ENCODE assay signal across 7 mouse cellular contexts in the genomic region with DNA sequence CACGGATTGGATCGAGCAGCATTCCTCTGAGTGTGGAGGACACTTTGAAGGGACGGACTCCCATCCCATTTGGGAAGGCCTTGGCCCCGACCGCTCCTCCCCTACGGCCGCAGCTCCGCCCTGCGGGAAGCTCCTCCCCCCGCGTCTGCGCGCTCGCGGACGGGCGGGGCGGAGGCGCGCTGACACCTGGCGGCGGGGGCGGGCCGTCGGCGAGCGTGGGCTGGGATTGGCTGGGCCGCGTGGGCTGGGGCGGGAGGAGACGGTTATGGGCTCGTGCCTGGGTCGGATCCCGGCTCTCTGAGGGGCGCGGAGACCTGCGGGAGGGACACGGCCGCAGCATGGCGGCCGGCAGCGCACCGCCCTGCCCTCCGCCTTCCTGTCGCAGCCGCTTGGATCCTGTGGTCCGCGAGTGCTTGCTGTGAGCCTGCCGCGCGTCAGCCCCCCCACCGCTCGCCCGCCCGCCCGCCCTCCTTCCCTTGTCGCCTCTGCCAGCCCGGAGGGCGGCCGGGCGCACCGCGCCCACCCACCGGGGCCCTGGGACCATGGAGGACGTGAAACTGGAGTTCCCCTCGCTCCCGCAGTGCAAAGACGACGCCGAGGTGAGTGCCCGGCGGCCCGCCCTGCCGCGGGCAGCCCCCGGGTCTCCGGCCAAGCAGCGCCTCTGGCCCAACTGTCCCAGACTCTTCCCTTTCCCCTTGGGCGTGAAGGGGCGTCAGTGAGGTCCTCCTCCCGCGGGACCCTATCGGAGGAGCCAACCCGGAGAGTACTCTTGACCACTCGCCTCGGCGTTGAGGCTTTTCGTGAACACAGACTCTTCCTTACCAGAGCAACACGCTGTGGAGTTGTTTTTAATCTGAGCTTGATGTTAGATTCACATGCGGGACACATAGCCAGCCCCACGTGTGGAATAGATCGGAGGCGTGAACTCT. TPM values are rescaled to one million over a fixed set of nuclear protein-coding genes. Genes with fewer than 3 reads are reported as not detected.
DNase-seq lines count a peak whose midpoint lies in the region; ATAC-seq and TF ChIP-seq lines count a peak whose summit lies in the region.

A gene (plus strand): TSS at position 163 of the 929 bp plus-strand sequence.

- no peaks in the 10 kb centered on the region for H3K9me3 ChIP-seq in intestine, postnatal 0 days (ENCODE audit: control insufficient read depth)
- H3K9me3 ChIP-seq in midbrain, embryonic 12.5 days = no peaks in the 10 kb centered on the region

- no peaks in the 10 kb centered on the region for H3K27me3 ChIP-seq in intestine, postnatal 0 days (replicated peaks; ENCODE audit: control insufficient read depth, insufficient read depth, low read length)
- no peaks in the 10 kb centered on the region for H3K27me3 ChIP-seq in midbrain, embryonic 12.5 days
- no peaks in the 10 kb centered on the region for H3K27me3 ChIP-seq in small intestine, adult 2 months (ENCODE audit: control insufficient read depth, insufficient read depth, low read length)

- peak; percentile 97 for ATAC-seq in intestine, postnatal 0 days
- peak; percentile 99 for ATAC-seq in midbrain, embryonic 12.5 days (ENCODE audit: low FRiP score, low read depth)

- H3K27ac ChIP-seq in intestine, postnatal 0 days (ENCODE audit: low read depth, low read length) = peak within 1 kb of the TSS; percentile 37
- H3K27ac ChIP-seq in midbrain, embryonic 12.5 days (replicated peaks) = peak within 1 kb of the TSS; percentile 77
- H3K27ac ChIP-seq in small intestine, adult 2 months (ENCODE audit: insufficient read depth, low read depth, low read length) = no peak within 1 kb of the TSS; the same call in 1 of the 2 replicates

- under 1% methylated on average over 76 of the region's 93 CpGs for WGBS in intestine, postnatal 0 days
- under 1% methylated on average over 71 of the region's 93 CpGs for WGBS in midbrain, embryonic 12.5 days
- WGBS in small intestine, adult 2 months = under 1% methylated on average over 86 of the region's 93 CpGs

- intact Hi-C loops in left cerebral cortex, postnatal 4 days (cut with DNase I) = no loop called here

- no peak for TF ChIP-seq CTCF in intestine, postnatal 0 days (IDR thresholded peaks at IDR 0.05; ENCODE audit: low read depth)
- no peak for TF ChIP-seq CTCF in small intestine, adult 2 months (IDR thresholded peaks at IDR 0.05; ENCODE audit: extremely low read depth, insufficient read length, insufficient replicate concordance, low read depth, low read length)

- H3K4me2 ChIP-seq in intestine, postnatal 0 days (replicated peaks; ENCODE audit: low read depth) = peak within 1 kb of the TSS; percentile 68
- peak within 1 kb of the TSS; percentile 75 for H3K4me2 ChIP-seq in midbrain, embryonic 12.5 days (replicated peaks)

- H3K36me3 ChIP-seq in intestine, postnatal 0 days (ENCODE audit: control insufficient read depth, insufficient read depth) = peaks cover 14% of the 10 kb centered on the region
- peaks cover 21% of the 10 kb centered on the region for H3K36me3 ChIP-seq in midbrain, embryonic 12.5 days
- H3K36me3 ChIP-seq in small intestine, adult 2 months (ENCODE audit: control insufficient read depth, insufficient read depth, low read length) = peaks cover 14% of the 10 kb centered on the region

- peak; percentile 31; the same call in 1 of the 2 replicates for TF ChIP-seq POLR2A in small intestine, adult 2 months (IDR thresholded peaks at IDR 0.05; ENCODE audit: low read depth, low read length)

- peak; percentile 95 for DNase-seq in adrenal gland, adult 8-10 months
- peak; percentile 98 for DNase-seq in embryo, embryonic 9.5 days (ENCODE audit: extremely low spot score)
- DNase-seq in gonadal fat pad, adult 2 months (ENCODE audit: low read depth) = peak; percentile 42
- DNase-seq in left cerebral cortex, postnatal 4 days = peak; percentile 97

- H3K9ac ChIP-seq in intestine, postnatal 0 days (ENCODE audit: low read depth, low read length) = peak within 1 kb of the TSS; percentile 71
- H3K9ac ChIP-seq in midbrain, embryonic 12.5 days (replicated peaks) = peak within 1 kb of the TSS; percentile 77

- H3K4me3 ChIP-seq in intestine, postnatal 0 days (ENCODE audit: low read depth, low read length) = peak within 1 kb of the TSS; percentile 54
- H3K4me3 ChIP-seq in midbrain, embryonic 12.5 days = peak within 1 kb of the TSS; percentile 77
- peak within 1 kb of the TSS; percentile 74 for H3K4me3 ChIP-seq in small intestine, adult 2 months (ENCODE audit: low read depth, low read length)

- no peaks in the 10 kb centered on the region for H3K4me1 ChIP-seq in intestine, postnatal 0 days (replicated peaks; ENCODE audit: control insufficient read depth, insufficient read depth, low read length)
- peaks cover 9% of the 10 kb centered on the region for H3K4me1 ChIP-seq in midbrain, embryonic 12.5 days
- H3K4me1 ChIP-seq in small intestine, adult 2 months (ENCODE audit: control insufficient read depth, insufficient read depth, insufficient read length, low read length) = no peaks in the 10 kb centered on the region; the same call in 1 of the 2 replicates

RNA-seq across cellular contexts. Expression of the gene that starts here (rescaled TPM):
- 10 to 100 TPM; 20.7 to 25.4 (median 22.1) TPM for total RNA-seq in adrenal gland, adult 8-10 months (2022)
- 2.7 and 4.4 TPM in 2 replicates for polyA plus RNA-seq in gonadal fat pad, adult 2 months (2012; rRNA removed)
- 40.1 and 46.5 TPM in 2 replicates for polyA plus RNA-seq in intestine, postnatal 0 days (2015; fragmentation: Nextera tagmentation; extraction: Ambion mirVana)
- total RNA-seq in left cerebral cortex, postnatal 4 days (2021) = 10 to 100 TPM; 25.1 to 38.8 TPM
- 46.8 and 50.2 TPM in 2 replicates for polyA plus RNA-seq in midbrain, embryonic 12.5 days (2016; fragmentation: Nextera tagmentation; extraction: Ambion mirVana)
- 5.5 and 19.3 TPM in 2 replicates for polyA plus RNA-seq in small intestine, adult 2 months (2012; rRNA removed)

Comparison
In these comparisons a context has a peak if more than half of its experiments do, and no peak if none do; other contexts are left out.
1. DNase-seq: peak in every context shown above with its lines; median percentile 98 in embryo, embryonic 9.5 days; 97 in left cerebral cortex, postnatal 4 days; 95 in adrenal gland, adult 8-10 months; 42 in gonadal fat pad, adult 2 months.